Mouse (Mus musculus): ENCODE results near the gene Mrpl43. TPM values are rescaled to one million over a fixed set of nuclear protein-coding genes. Genes with fewer than 3 reads are reported as not detected.

The Mrpl43 gene
- polyA plus RNA-seq, 1 experiment, result 32.5 TPM

DNA sequence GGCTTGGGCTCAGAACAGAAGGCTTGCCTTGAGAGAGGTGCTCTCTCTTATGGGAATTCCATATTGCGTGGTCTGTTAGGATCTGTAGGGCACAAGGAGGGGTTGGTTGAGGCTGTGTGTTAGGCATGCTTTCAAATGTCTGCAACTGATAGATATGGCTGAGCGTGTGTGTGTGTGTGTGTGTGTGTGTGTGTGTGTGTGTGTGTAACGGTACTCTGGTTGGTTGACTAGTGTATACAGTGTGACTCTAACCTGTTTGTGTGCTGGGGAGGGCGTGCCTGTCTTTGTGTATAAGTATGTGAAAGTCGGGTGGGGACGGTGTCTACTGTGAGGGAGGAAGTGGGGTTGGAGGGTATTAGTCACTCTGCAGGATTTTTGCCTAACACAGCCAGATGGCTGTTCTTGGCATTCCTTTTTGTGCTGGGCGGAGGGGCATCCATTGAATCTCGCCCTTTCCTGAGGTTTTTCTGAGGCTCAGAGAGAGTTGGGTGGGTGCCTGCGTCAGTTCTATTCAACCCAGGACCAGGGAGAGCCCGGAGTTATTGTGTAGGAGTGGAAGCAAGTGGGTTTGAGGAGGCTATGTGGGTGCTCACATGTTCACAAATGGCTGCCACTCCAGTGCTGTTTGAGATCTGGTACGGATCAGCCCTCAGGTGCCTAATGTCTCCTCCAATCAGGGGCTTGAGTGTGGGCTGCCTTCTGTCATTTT lies 41.8 kb upstream of the Mrpl43 start:
- Histone ChIP-seq H3K9me3 (replicated peaks; ENCODE audit: control insufficient read depth, insufficient read depth, low read length, poor library complexity, severe bottlenecking) (no peaks in the 10 kb centered on the region), H3K36me3 (ENCODE audit: control insufficient read depth, insufficient read depth, low read length, poor library complexity, severe bottlenecking) (no peaks in the 10 kb centered on the region), H3K27ac (ENCODE audit: insufficient read depth, low read length) (no peak overlapping the region), H3K27me3 (ENCODE audit: control insufficient read depth, insufficient read depth, low read length, poor library complexity, severe bottlenecking) (no peaks in the 10 kb centered on the region), H3K9ac (ENCODE audit: low read depth, poor library complexity, severe bottlenecking) (no peak overlapping the region; the same call in 1 of the 2 replicates), H3K4me3 (ENCODE audit: low read depth, low read length) (peak overlapping the region; percentile 61), H3K4me1 (ENCODE audit: control insufficient read depth, insufficient read depth, low read length) (peaks cover 2% of the 10 kb centered on the region)
- no peak for TF ChIP-seq EP300 (IDR thresholded peaks at IDR 0.05; ENCODE audit: insufficient read depth, low read depth, low read length)
- no peak for TF ChIP-seq CTCF (IDR thresholded peaks at IDR 0.05; ENCODE audit: low read depth, low read length)
- TF ChIP-seq POLR2A (IDR thresholded peaks at IDR 0.05; ENCODE audit: insufficient read depth, low read length), result no peak

DNA sequence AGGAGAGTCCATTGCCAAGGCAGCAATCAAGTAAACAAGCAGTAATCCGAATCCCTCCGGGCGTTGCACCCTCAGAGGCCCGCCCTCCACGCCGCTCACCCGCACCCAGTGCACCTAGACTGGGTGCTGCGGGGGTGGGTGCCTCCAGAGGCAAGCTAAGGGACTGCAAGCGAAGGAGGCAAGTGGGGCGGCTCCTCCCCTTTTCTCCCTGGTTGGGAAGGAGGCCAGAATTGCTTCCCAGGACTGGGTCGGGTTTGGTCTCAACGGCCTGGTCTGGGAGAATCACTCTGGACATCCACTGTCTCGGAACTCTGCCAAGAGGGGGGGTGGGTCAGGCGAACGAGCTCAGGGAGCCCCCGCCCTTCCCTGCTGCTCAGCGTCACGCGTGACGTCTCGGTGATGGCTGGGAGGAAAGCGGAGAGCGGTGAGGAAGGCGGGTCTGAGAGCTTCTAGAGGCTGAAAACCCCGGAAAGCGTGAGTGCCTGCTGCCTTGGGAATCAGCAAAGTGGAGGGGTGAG lies 41.2 kb upstream of the Mrpl43 start, which contains the start of gene Sfxn3:
Sfxn3 (plus strand) TSS at position 87 of the 518 bp plus-strand sequence.
- no peak for TF ChIP-seq POLR2A (IDR thresholded peaks at IDR 0.05; ENCODE audit: insufficient read depth, low read length)
- TF ChIP-seq CTCF (IDR thresholded peaks at IDR 0.05; ENCODE audit: low read depth, low read length), result peak; percentile 34
- TF ChIP-seq EP300 (IDR thresholded peaks at IDR 0.05; ENCODE audit: insufficient read depth, low read depth, low read length), result no peak
- H3K9me3 ChIP-seq (replicated peaks; ENCODE audit: control insufficient read depth, insufficient read depth, low read length, poor library complexity, severe bottlenecking), result no peaks in the 10 kb centered on the region
- H3K4me3 ChIP-seq (ENCODE audit: low read depth, low read length), result peak within 1 kb of the TSS; percentile 61
- H3K27me3 ChIP-seq (ENCODE audit: control insufficient read depth, insufficient read depth, low read length, poor library complexity, severe bottlenecking), result no peaks in the 10 kb centered on the region
- no peaks in the 10 kb centered on the region for H3K36me3 ChIP-seq (ENCODE audit: control insufficient read depth, insufficient read depth, low read length, poor library complexity, severe bottlenecking)
- no peak within 1 kb of the TSS; the same call in 1 of the 2 replicates for H3K9ac ChIP-seq (ENCODE audit: low read depth, poor library complexity, severe bottlenecking)
- H3K27ac ChIP-seq (ENCODE audit: insufficient read depth, low read length), result no peak within 1 kb of the TSS
- peaks cover 2% of the 10 kb centered on the region for H3K4me1 ChIP-seq (ENCODE audit: control insufficient read depth, insufficient read depth, low read length)

DNA sequence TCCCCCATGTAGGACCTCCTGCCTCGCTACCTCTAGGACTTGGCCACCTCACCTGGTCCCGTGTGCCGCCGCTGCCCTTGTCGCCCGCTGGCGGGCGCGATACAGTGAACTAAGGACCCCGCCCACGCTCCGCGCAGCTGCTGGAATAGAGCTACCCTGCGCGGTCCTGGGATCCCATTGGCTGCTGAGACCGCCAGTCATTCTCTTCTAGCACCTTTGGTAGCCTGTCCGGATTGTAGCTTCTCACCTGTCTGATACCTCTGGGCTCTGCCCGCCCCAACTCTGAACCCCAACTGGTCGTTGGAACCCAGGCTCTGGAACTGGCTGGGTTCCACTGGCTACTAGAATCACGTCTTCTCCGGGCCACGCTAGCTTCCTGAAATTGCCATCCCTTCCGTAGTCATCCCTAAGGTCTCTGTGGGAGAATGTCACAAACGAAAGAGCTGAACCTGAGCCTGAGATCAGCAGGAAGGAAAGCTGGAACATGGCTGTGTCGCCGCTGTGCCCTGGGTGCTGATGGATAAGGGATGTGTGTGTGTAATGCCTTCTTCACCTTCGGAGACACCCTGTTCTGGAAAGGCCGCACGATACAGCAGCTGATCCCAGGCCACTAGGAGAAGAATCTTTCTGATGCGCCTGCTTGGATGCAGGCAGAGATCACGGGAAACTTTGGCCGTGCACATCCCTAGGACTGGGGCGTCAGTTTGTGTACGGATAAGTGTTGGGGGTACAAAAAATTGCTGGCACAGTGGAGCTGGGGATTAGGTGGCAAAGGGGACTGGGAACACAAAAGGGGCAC lies 40.5 kb upstream of the Mrpl43 start:
- Histone ChIP-seq H3K9ac (ENCODE audit: low read depth, poor library complexity, severe bottlenecking) (no peak overlapping the region), H3K36me3 (ENCODE audit: control insufficient read depth, insufficient read depth, low read length, poor library complexity, severe bottlenecking) (no peaks in the 10 kb centered on the region), H3K4me3 (ENCODE audit: low read depth, low read length) (peak overlapping the region; percentile 24), H3K27ac (ENCODE audit: insufficient read depth, low read length) (no peak overlapping the region), H3K27me3 (ENCODE audit: control insufficient read depth, insufficient read depth, low read length, poor library complexity, severe bottlenecking) (no peaks in the 10 kb centered on the region), H3K9me3 (replicated peaks; ENCODE audit: control insufficient read depth, insufficient read depth, low read length, poor library complexity, severe bottlenecking) (no peaks in the 10 kb centered on the region), H3K4me1 (ENCODE audit: control insufficient read depth, insufficient read depth, low read length) (peaks cover 2% of the 10 kb centered on the region)
- TF ChIP-seq EP300 (IDR thresholded peaks at IDR 0.05; ENCODE audit: insufficient read depth, low read depth, low read length), result no peak
- TF ChIP-seq CTCF (IDR thresholded peaks at IDR 0.05; ENCODE audit: low read depth, low read length), result no peak
- TF ChIP-seq POLR2A (IDR thresholded peaks at IDR 0.05; ENCODE audit: insufficient read depth, low read length), result no peak

DNA sequence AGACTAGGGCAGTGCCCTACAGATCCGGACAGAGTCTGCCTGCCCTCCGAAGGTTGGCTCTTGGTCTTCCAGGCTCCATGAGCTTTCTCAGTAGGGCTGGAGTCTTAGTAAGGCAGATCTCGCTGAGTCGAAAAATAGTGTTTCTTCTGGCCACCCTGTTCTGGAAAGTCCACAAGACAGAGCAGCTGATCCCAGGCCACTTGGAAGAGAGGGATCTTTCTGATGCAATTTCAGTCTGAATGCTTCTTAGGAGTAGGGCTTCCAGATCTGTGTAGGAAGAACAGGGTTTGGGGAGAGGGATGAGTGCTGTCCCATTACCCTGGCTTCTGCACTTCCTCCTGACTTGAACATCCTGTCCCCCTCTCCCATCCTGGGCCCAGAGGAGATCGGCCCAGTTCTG lies 39.4 kb upstream of the Mrpl43 start, which contains the start of gene Pdzd7:
Pdzd7 (minus strand) TSS at position 67 of the 400 bp plus-strand sequence.
- H3K27me3 ChIP-seq (ENCODE audit: control insufficient read depth, insufficient read depth, low read length, poor library complexity, severe bottlenecking), result no peaks in the 10 kb centered on the region
- H3K9ac ChIP-seq (ENCODE audit: low read depth, poor library complexity, severe bottlenecking), result no peak within 1 kb of the TSS
- no peak for TF ChIP-seq POLR2A (IDR thresholded peaks at IDR 0.05; ENCODE audit: insufficient read depth, low read length)
- no peak for TF ChIP-seq CTCF (IDR thresholded peaks at IDR 0.05; ENCODE audit: low read depth, low read length)
- no peak for TF ChIP-seq EP300 (IDR thresholded peaks at IDR 0.05; ENCODE audit: insufficient read depth, low read depth, low read length)
- H3K4me3 ChIP-seq (ENCODE audit: low read depth, low read length), result peak within 1 kb of the TSS; percentile 24
- H3K27ac ChIP-seq (ENCODE audit: insufficient read depth, low read length), result no peak within 1 kb of the TSS
- H3K4me1 ChIP-seq (ENCODE audit: control insufficient read depth, insufficient read depth, low read length), result peaks cover 2% of the 10 kb centered on the region
- no peaks in the 10 kb centered on the region for H3K9me3 ChIP-seq (replicated peaks; ENCODE audit: control insufficient read depth, insufficient read depth, low read length, poor library complexity, severe bottlenecking)
- H3K36me3 ChIP-seq (ENCODE audit: control insufficient read depth, insufficient read depth, low read length, poor library complexity, severe bottlenecking), result no peaks in the 10 kb centered on the region

DNA sequence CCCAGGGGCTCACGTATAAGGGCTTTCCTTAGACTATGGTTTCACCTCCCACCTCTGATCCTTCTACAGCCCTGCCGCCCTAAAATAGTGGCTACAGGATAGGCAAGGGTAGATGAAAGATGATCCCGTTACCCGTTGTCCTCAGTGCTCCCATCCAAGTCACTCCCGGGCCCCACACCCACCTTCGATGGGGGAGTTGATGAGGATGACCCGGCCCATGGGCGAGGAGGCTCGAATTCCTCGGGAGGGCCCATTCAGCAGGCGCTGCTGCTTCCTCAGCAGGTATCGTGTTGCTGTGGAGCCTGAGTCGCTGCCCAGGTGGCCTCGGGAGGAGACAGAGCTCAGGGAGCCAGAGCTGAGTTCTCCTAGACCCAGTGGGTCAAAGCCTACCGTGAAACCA lies 39.0 kb upstream of the Mrpl43 start:
- Histone ChIP-seq H3K4me1 (ENCODE audit: control insufficient read depth, insufficient read depth, low read length) (peaks cover 2% of the 10 kb centered on the region), H3K27me3 (ENCODE audit: control insufficient read depth, insufficient read depth, low read length, poor library complexity, severe bottlenecking) (no peaks in the 10 kb centered on the region), H3K9ac (ENCODE audit: low read depth, poor library complexity, severe bottlenecking) (no peak overlapping the region), H3K4me3 (ENCODE audit: low read depth, low read length) (no peak overlapping the region), H3K36me3 (ENCODE audit: control insufficient read depth, insufficient read depth, low read length, poor library complexity, severe bottlenecking) (no peaks in the 10 kb centered on the region), H3K9me3 (replicated peaks; ENCODE audit: control insufficient read depth, insufficient read depth, low read length, poor library complexity, severe bottlenecking) (no peaks in the 10 kb centered on the region), H3K27ac (ENCODE audit: insufficient read depth, low read length) (no peak overlapping the region)
- TF ChIP-seq CTCF (IDR thresholded peaks at IDR 0.05; ENCODE audit: low read depth, low read length), result no peak
- TF ChIP-seq EP300 (IDR thresholded peaks at IDR 0.05; ENCODE audit: insufficient read depth, low read depth, low read length), result no peak
- no peak for TF ChIP-seq POLR2A (IDR thresholded peaks at IDR 0.05; ENCODE audit: insufficient read depth, low read length)
